Mouse (Mus musculus) intestine, embryonic 16.5 days (tissue): Measurements from ENCODE around the gene Pold3. TPM values are rescaled to one million over a fixed set of nuclear protein-coding genes. Genes with fewer than 3 reads are reported as not detected.

ENCODE experiments used
- polyA plus RNA-seq: library from polyadenylated mRNA; unstranded; fragments of >200 nt; fragmentation: Nextera tagmentation; extraction: Ambion mirVana; gene quantifications from 2 replicates; pipeline ENCODE4 v1.2.1, GENCODE M21; 2015

Gene Pold3
- polyA plus RNA-seq, 1 experiment from 2014 or later: 45.7 TPM

Other genes starting within 250 kb of the Pold3 start
- 2.6 and 3.1 TPM in 2 replicates for gene Rnf169, start 141.1 kb downstream of the Pold3 start, polyA plus RNA-seq
- 0.61 and 0.72 TPM in 2 replicates for gene Chrdl2, start 115.4 kb downstream of the Pold3 start, polyA plus RNA-seq
- gene Lipt2, start 37.7 kb upstream of the Pold3 start, polyA plus RNA-seq: 15.6 and 16.4 TPM in 2 replicates
- gene Kcne3, start 54.9 kb upstream of the Pold3 start, polyA plus RNA-seq: 57.7 and 66.6 TPM in 2 replicates
- 1.7 and 2.0 TPM in 2 replicates for gene Pgm2l1, start 105.8 kb upstream of the Pold3 start, polyA plus RNA-seq
- gene P4ha3, start 164.0 kb upstream of the Pold3 start, polyA plus RNA-seq: 3.6 and 3.7 TPM in 2 replicates